Mouse (Mus musculus): ENCODE data around the gene Ubald2.

DNA sequence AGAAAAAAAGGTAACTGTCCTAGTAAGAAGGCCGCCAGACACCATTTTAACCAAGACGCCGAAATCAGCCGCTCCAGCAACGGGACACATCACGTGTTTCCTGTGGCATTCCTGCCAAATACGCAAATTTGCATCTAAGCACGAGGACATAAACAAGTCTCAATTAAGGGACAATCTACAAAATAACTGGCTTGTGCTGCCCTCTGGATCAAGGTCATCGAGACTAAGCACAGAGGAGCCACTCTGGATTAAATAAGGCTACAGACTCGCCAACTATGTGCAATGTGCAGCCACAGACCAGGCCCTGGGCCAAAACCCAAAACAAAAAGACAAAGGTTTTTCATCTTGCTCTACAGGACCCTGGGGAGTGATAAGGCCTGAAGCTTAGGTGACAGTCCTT is 42.1 kb downstream of the Ubald2 start:
- TF ChIP-seq CTCF (IDR thresholded peaks at IDR 0.05; ENCODE audit: low read depth) (no peak), EP300 (IDR thresholded peaks at IDR 0.05; ENCODE audit: low read depth) (no peak)

Data from heart, postnatal 0 days (tissue).